Mouse (Mus musculus): ENCODE data around the gene Gm13078.

Gene Gm13078

GRCm38 (mm10) chr4:143719155-143719554, at the start of gene Gm13078:
Gm13078 (plus strand) TSS chr4:143719455.
- in situ Hi-C loops (cut with MboI, MseI), result no loop called here

- in situ Hi-C loops (cut with MboI, MseI), result no loop called here
Observed at GRCm38 (mm10) chr4:143702611-143703010, 16.6 kb upstream of the Gm13078 start, which contains the start of gene Gm13089. Gm13089 (minus strand) TSS chr4:143702711.

Data from T-helper 1 cell (primary cell).